Mouse (Mus musculus) testis, adult 2 months (tissue): ENCODE results near the gene Gm5767. TPM values are rescaled to one million over a fixed set of nuclear protein-coding genes. Genes with fewer than 3 reads are reported as not detected.
A peak's percentile ranks its signal among the peaks of the same experiment; 100 is the strongest.

ENCODE experiments used
- H3K27ac ChIP-seq: fragments of 200-500 bp; 2 replicates; pipeline ENCODE4 v1.5.1; 2012; ENCODE audit warnings: low read depth, low read length; ENCODE audit not compliant: control insufficient read depth, insufficient read depth
- H3K27me3 ChIP-seq: fragments of 200-500 bp; 2 replicates; pipeline ENCODE4 v1.6.1; 2012; ENCODE audit warnings: mild to moderate bottlenecking, low read length, moderate library complexity; ENCODE audit not compliant: control insufficient read depth, insufficient read depth
- H3K36me3 ChIP-seq: fragments of 200-500 bp; 2 replicates; pipeline ENCODE4 v1.6.1; 2012; ENCODE audit warnings: mild to moderate bottlenecking, low read length; ENCODE audit not compliant: control insufficient read depth, insufficient read depth
- H3K4me1 ChIP-seq: fragments of 200-500 bp; 2 replicates; pipeline ENCODE4 v1.6.1; 2012; ENCODE audit warnings: low read length; ENCODE audit not compliant: control insufficient read depth, insufficient read depth
- H3K4me3 ChIP-seq: fragments of 200-500 bp; 2 replicates; pipeline ENCODE4 v1.5.1; 2012; ENCODE audit warnings: low read depth, mild to moderate bottlenecking, low read length, moderate library complexity, mixed read lengths; ENCODE audit not compliant: control insufficient read depth
- CTCF ChIP-seq: fragments of 200-500 bp; IDR thresholded peaks from 2 replicates; pipeline ENCODE4 v1.5.1; 2012; ENCODE audit warnings: low read depth, mild to moderate bottlenecking, inconsistent platforms, low read length, moderate library complexity; ENCODE audit not compliant: control insufficient read depth, insufficient read depth, insufficient replicate concordance
- POLR2A ChIP-seq: fragments of 200-500 bp; IDR thresholded peaks from 2 replicates; pipeline ENCODE4 v1.6.1; 2012; ENCODE audit warnings: low read depth, mild to moderate bottlenecking, inconsistent platforms, low read length, moderate library complexity; ENCODE audit not compliant: control insufficient read depth
- polyA plus RNA-seq: library from polyadenylated mRNA; depleted of rRNA; stranded (reverse); fragments of >200 nt; gene quantifications from 2 replicates; pipeline ENCODE4 v1.2.3, GENCODE M21; 2012

Gm5767 gene
- polyA plus RNA-seq, 1 experiment: 526 TPM

DNA sequence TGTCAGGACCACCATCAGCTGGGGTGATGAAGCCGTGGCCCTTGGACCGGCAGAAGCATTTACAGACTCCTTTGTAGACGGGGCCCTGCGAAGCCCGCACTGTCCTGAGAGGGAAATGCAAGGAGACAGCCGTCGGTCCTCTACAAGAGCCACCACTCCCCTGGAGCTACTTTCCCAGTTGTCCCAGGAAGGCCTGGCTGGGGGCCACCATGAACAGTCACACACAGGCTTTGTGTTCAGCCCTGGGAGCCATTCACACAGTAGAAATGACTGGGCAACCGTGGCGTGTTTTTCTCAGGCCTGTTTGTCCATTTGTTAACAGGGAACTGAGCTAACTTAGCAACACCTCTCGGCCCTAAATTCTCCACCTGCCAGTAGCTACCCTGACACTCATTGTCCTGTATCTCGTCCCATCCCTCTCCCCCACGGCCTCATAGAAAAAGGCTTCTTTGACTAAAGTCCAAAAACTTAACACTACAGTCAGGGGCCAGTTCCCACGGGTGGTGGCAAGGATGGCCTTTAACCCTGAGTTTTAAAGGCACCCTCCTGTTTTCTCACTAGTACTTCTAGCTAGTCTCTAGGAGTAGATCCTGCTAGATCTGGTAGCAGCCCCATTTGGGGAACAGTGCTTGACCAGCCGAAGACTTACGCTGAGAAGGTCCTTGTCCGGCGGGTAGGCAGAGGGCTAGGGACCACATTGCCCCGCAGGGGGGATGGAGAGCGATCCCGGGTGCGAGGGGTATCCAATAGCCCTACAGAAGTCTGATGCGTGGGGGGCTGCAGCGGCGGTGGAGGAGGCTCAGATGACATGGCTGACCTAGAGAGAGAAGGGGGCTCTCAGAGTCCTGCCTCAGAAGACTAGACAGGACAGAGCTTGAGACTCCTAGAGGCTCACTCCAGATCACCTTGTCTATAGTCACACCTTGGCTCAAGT is 16.7 kb upstream of the Gm5767 start:
- TF ChIP-seq CTCF (no peak), POLR2A (no peak)
- H3K4me3 ChIP-seq: peak overlapping the region; percentile 70

DNA sequence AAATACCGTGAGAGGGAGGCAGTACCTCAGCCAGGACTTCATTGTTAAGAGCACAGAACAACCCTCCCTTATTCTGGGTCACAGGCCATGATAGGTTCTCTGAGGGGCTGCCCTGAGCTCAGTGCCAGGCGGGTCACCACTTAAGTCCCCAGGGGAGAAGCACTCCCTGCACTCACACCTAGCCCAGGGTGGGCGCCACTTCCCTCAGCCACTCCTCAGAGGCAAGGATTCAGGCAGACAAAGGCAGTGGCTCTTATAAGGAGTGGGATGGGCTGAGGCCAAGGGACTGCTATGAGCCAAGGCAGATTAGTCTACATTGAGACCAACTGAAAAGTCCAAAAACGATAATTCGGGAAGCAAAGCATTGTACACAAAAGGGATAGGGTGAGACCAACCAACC is 15.2 kb upstream of the Gm5767 start:
- Histone ChIP-seq H3K4me1 (peaks cover 10% of the 10 kb centered on the region), H3K4me3 (peak overlapping the region; percentile 70), H3K36me3 (no peaks in the 10 kb centered on the region), H3K27ac (no peak overlapping the region), H3K27me3 (no peaks in the 10 kb centered on the region)
- TF ChIP-seq CTCF: no peak
- no peak for TF ChIP-seq POLR2A

More for the DNA sequence above, 16.7 kb upstream of the Gm5767 start:
- Histone ChIP-seq H3K4me1 (peaks cover 10% of the 10 kb centered on the region), H3K27me3 (no peaks in the 10 kb centered on the region), H3K36me3 (no peaks in the 10 kb centered on the region), H3K27ac (no peak overlapping the region)

DNA sequence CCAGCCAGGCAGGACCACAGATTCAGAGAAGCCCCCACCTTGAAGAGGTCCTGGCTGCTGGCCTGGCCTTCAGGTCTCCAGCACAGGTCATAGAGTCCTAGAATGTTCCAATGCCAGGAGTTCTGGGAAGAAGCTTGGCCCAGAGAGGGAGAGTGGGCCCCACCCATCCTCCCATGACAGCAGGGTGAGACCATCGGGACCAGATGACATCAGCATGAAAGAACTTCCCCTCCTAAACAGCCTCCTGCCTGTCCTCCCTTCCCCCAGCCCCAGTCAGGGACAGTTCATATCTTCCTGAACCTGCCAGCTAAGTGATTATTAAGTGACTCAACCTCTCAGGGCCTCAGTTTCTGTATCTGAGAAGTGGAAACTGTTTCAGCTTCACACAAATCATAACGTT is 14.1 kb upstream of the Gm5767 start:
- Histone ChIP-seq H3K4me1 (peaks cover 13% of the 10 kb centered on the region), H3K27me3 (no peaks in the 10 kb centered on the region), H3K27ac (peak overlapping the region; percentile 67), H3K4me3 (peak overlapping the region; percentile 70), H3K36me3 (no peaks in the 10 kb centered on the region)
- TF ChIP-seq POLR2A (peak; percentile 56), CTCF (no peak)

DNA sequence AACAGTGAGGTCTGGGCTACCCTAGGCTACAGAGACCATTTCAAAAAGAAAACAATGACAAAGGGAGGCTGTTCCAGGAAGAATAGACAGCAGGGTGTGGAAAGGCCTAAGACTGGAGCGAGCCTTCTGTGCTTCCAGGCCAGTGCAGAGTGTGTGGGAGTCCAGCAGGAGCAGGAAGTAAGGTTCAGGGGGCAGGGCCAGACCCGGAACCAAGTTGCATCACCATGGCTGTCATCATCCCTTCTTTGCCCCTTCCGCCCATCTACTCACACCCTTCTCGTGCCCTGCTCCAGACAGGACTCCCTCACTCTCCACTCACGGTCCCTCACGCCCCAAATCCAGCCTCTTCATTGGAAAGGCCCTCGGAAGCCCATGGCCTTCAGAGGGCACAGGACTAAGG is 13.3 kb upstream of the Gm5767 start:
- no peaks in the 10 kb centered on the region for H3K36me3 ChIP-seq
- H3K27ac ChIP-seq: no peak overlapping the region
- peaks cover 20% of the 10 kb centered on the region for H3K4me1 ChIP-seq
- H3K4me3 ChIP-seq: no peak overlapping the region
- H3K27me3 ChIP-seq: no peaks in the 10 kb centered on the region
- no peak for TF ChIP-seq CTCF
- TF ChIP-seq POLR2A: no peak

DNA sequence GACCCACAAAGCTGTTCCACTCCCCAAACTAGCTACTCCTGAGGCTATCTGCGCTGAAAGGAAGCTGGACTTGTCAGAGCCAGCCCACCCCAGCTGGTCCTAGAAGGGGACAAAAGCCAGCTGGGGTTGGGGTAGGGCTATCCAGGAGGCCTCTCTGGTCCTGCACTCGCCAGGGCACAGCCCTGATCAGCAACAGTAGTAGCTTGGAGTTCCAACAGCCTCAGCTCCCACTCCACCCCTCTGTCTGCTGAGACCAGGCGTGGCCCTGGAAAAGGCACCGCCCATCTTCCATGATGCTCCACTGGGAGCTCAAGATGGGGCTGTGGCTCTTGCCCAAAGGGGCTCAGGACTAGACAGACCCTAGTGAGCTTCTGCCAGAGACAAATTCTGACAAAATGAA is 12.8 kb upstream of the Gm5767 start:
- Histone ChIP-seq H3K36me3 (no peaks in the 10 kb centered on the region), H3K27ac (no peak overlapping the region), H3K4me1 (peaks cover 20% of the 10 kb centered on the region), H3K27me3 (no peaks in the 10 kb centered on the region), H3K4me3 (no peak overlapping the region)
- TF ChIP-seq CTCF (no peak), POLR2A (no peak)

DNA sequence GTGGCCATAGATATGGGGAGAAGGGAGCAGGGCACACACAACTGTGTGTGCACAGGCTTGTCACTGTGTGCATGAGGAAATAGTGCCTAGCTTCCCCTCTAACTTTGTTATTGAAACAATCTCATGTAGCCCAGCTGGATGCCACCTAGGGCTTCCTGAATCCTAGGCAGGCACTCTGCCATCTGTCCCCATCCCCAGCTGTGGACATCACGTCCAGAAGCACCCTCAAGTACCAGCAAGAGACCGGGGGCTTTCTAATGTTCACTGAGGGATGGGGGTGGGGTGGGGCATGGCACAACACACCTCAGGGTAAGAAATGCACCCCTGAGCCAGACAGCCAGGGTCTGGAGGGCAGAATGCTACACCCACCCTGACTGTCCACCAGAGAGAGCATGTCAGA is 12.2 kb upstream of the Gm5767 start:
- TF ChIP-seq POLR2A (no peak), CTCF (no peak)
- no peak overlapping the region for H3K27ac ChIP-seq
- peaks cover 20% of the 10 kb centered on the region for H3K4me1 ChIP-seq
- H3K4me3 ChIP-seq: no peak overlapping the region
- H3K36me3 ChIP-seq: no peaks in the 10 kb centered on the region
- H3K27me3 ChIP-seq: no peaks in the 10 kb centered on the region

DNA sequence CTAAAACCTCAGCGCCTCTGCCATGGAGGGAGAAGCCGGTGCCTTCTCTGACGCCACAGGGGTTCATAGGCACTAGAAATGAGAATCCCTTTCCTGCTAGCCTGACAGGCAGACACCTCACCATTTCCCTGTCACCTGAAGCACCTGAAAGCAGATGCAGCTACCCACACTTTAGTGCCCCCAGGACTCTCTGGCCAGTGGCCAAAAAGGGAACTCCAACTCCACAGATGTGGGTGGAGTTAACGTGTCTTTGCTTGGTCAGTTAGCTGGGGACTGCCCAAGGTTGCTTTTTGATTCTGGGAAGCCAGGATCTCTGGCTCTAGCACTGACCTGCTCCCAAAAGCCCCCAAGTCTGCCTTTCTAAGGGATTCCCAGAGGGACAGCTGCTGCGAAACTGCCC is 11.1 kb upstream of the Gm5767 start:
- Histone ChIP-seq H3K36me3 (no peaks in the 10 kb centered on the region), H3K27me3 (no peaks in the 10 kb centered on the region), H3K27ac (no peak overlapping the region), H3K4me3 (no peak overlapping the region), H3K4me1 (peaks cover 26% of the 10 kb centered on the region)
- no peak for TF ChIP-seq POLR2A
- TF ChIP-seq CTCF: no peak
